Mouse (Mus musculus) central nervous system, embryonic 11.5 days (tissue): ENCODE measurements around the gene Exoc6. TPM values are rescaled to one million over a fixed set of nuclear protein-coding genes. Genes with fewer than 3 reads are reported as not detected.

Source experiments
- polyA plus RNA-seq: library from polyadenylated mRNA; depleted of rRNA; stranded (reverse); fragments of >200 nt; gene quantifications from 2 replicates; pipeline ENCODE4 v1.2.3, GENCODE M21; 2012; rRNA removed

The Exoc6 gene
- polyA plus RNA-seq, result 7.5 and 8.0 TPM in 2 replicates

DNA sequence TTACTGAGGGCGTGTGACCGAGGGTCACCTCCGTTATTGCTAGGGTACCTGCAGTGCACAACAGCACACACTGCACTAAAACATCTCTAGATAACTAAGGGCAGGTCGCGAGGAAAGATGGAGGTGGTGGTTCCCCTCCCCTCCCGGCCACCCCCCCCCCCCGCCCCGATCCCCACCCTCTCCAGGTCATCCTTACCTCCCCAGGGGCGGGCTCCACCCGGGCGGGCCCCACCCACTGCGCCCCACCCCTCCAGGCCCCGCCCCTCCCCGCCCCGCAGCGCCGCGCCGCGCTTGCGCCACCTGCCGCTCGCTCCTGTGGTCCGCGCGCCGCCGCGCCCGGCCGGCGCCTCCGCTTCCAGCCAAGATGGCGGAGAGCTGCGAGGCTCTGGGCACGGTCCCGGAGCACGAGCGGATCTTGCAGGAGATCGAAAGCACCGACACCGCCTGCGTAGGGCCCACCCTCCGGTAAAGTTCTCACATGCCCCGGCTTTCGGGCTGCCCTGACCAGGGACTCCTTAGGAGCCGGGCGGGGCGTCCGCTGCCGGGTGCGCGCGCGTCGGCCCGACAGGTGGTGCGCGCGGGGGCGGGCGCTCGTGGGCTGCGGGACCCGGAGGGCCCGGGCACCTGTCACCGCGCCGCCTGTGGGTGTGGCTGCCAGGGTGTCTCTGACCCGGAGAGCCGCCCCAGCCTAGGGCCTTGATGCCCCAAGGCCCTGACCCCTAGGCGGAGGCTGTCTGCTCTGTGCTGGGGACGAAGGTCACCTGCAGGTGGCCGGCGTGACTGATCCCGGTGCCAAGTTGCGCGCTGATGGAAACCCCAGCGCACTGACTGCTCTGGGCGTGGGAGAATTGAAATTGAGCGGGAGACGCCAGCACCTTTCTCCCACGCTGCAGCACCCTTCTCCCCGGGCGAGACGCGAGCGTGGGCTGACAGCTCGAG lies at the start of gene Exoc6:
Gene Exoc6 (plus strand): TSS at position 318 of the 939 bp plus-strand sequence.

DNA sequence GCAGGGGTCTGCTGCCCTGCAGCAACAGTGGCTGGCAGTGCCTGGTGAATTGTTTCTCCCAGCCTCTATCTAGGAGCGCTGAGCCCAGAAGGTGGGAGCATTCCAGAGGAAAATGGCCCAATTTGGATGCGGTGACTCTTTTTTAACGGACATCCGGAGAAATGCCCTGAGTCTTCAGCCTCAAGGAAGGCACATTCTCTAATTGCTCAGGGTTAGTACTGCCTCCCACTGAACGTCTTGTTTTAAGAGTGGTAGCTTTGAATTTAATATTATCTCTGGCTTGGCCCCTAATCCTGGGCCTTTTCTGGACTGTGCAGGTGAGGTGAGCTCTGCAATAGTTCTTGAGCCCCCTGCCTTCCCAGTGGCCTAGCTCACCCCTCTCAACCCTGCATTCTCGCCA lies 135.1 kb downstream of the Exoc6 start, which contains the start of gene Cyp26c1:
Gene Cyp26c1 (plus strand): TSS at position 301 of the 400 bp plus-strand sequence.

DNA sequence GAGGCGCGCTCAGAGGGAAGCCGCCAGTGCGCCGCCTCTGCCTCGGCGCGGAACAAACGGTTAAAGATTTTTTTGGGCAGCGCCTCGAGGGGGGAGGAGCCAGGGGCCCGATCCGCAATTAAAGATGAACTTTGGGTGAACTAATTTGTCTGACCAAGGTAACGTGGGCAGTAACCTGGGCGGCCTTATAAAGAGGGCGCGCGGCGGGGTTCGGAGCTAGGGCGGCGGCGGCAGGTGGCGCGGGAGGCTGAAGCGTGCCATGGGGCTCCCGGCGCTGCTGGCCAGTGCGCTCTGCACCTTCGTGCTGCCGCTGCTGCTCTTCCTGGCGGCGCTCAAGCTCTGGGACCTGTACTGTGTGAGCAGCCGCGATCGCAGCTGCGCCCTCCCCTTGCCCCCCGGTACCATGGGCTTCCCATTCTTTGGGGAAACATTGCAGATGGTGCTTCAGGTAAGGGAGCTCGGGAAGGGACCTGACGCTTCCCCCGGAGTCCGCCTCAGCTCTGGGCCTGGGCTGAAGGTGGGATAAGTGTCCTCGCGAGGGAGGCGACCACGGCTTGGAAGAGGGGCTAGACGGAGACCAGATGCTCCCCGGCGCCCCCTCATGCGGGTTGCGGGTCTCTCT lies 147.5 kb downstream of the Exoc6 start, which contains the start of gene Cyp26a1:
Gene Cyp26a1 (plus strand): TSS at position 148 of the 622 bp plus-strand sequence.

Other genes with a start within 250 kb of the Exoc6 start
- gene Ide, start 212.6 kb upstream of the Exoc6 start, polyA plus RNA-seq, result 23.9 and 24.8 TPM in 2 replicates
- gene Kif11, start 174.0 kb upstream of the Exoc6 start, polyA plus RNA-seq, result 84.3 and 85.5 TPM in 2 replicates
- gene Hhex, start 115.6 kb upstream of the Exoc6 start, polyA plus RNA-seq, result 3.3 and 3.5 TPM in 2 replicates
- gene Cyp26c1, start 135.2 kb downstream of the Exoc6 start, polyA plus RNA-seq, result 0.02 and 1.2 TPM in 2 replicates
- 1.3 and 6.1 TPM in 2 replicates for gene Cyp26a1, start 147.4 kb downstream of the Exoc6 start, polyA plus RNA-seq